In genomic region chr5:108427186-108427585, GRCm38 (mm10) we compare ENCODE assay signal across 9 mouse cellular contexts. TPM values are rescaled to one million over a fixed set of nuclear protein-coding genes. Genes with fewer than 3 reads are reported as not detected.
DNase-seq lines count a peak whose midpoint lies in the region; ATAC-seq and TF ChIP-seq lines count a peak whose summit lies in the region.
"Had no signal": no experiment of that assay in that cellular context is flagged by ENCODE, and none has a peak within 500 bp of the region (broad histone marks: within the 10 kb centered on the region; RNA-seq: fewer than 3 reads in every experiment).

No protein-coding gene starts in this region.

- in situ Hi-C loops in Patski (cut with MboI; ENCODE audit: low pct_unique_long_range_greater_than_20kb): loop anchor here (5.0 kb wide), 1 partner anchor 225 kb away; no protein-coding TSS in a partner anchor

- CTCF ChIA-PET in Patski (lab: Charles Lee): interaction anchor here (1.0 to 1.3 kb wide), 4 partner anchors 11 to 224 kb away, joined by 3 read pairs; no protein-coding TSS in a partner anchor

- H3K36me3 ChIP-seq in heart, embryonic 12.5 days: peaks cover 27% of the 10 kb centered on the region
- peaks cover 24% of the 10 kb centered on the region for H3K36me3 ChIP-seq in small intestine, adult 2 months (ENCODE audit: control insufficient read depth, insufficient read depth, low read length)

- POLR2A ChIA-PET in Patski (lab: Charles Lee): no interaction called here

- no peak overlapping the region for H3K4me3 ChIP-seq in heart, embryonic 12.5 days
- no peak overlapping the region for H3K4me3 ChIP-seq in lung, adult 2 months (replicated peaks; ENCODE audit: extremely low read depth, low read depth, low read length)
- H3K4me3 ChIP-seq in small intestine, adult 2 months (ENCODE audit: low read depth, low read length): no peak overlapping the region
- H3K4me3 ChIP-seq: limb, embryonic 12.5 days had no signal

- peak; percentile 86 for ATAC-seq in Patski
- ATAC-seq in heart, embryonic 12.5 days (ENCODE audit: insufficient number of reproducible peaks, low FRiP score): 0 out of 2 replicates have a peak, but pooled peaks have one; percentile 30

- peak; percentile 94 for TF ChIP-seq CTCF in Patski (IDR thresholded peaks at IDR 0.05)
- TF ChIP-seq CTCF in lung, adult 2 months (IDR thresholded peaks at IDR 0.05; ENCODE audit: insufficient read depth, low read length): peak; percentile 54
- TF ChIP-seq CTCF in small intestine, adult 2 months (IDR thresholded peaks at IDR 0.05; ENCODE audit: extremely low read depth, insufficient read length, insufficient replicate concordance, low read depth, low read length): peak; percentile 71; the same call in 1 of the 2 replicates

- WGBS in heart, embryonic 12.5 days: 25% methylated on average over 1 of the region's 1 CpGs
- 40% methylated on average over 1 of the region's 1 CpGs for WGBS in lung, adult 2 months
- 34% methylated on average over 1 of the region's 1 CpGs for WGBS in small intestine, adult 2 months

- no peaks in the 10 kb centered on the region for H3K27me3 ChIP-seq in Patski
- no peaks in the 10 kb centered on the region for H3K27me3 ChIP-seq in heart, embryonic 12.5 days (replicated peaks)
- no peaks in the 10 kb centered on the region for H3K27me3 ChIP-seq in small intestine, adult 2 months (ENCODE audit: control insufficient read depth, insufficient read depth, low read length)
- H3K27me3 ChIP-seq: limb, embryonic 12.5 days had no signal

- peak; percentile 59 for DNase-seq in gastrocnemius, adult 18-20 months (ENCODE audit: low spot score)
- DNase-seq in gastrocnemius, adult 8-10 months (ENCODE audit: low spot score in 2 of 2): no peak
- no peak for DNase-seq in Patski (ENCODE audit: low read depth, low spot score)
- DNase-seq in cerebellum, adult 9-11 months: peak; percentile 57
- peak; percentile 69 for DNase-seq in kidney, postnatal 10 days
- DNase-seq in lung, adult 2 months: peak; percentile 31

- H3K27ac ChIP-seq in heart, embryonic 12.5 days (ENCODE audit: poor library complexity, severe bottlenecking): no peak overlapping the region
- H3K27ac ChIP-seq in small intestine, adult 2 months (ENCODE audit: insufficient read depth, low read depth, low read length): no peak overlapping the region
- H3K27ac ChIP-seq: limb, embryonic 12.5 days had no signal

- H3K4me2 ChIP-seq in heart, embryonic 12.5 days: no peak overlapping the region
- H3K4me2 ChIP-seq: limb, embryonic 12.5 days had no signal

- no peak overlapping the region for H3K9ac ChIP-seq in heart, embryonic 12.5 days
- H3K9ac ChIP-seq: limb, embryonic 12.5 days had no signal

- no peaks in the 10 kb centered on the region for H3K4me1 ChIP-seq in heart, embryonic 12.5 days (replicated peaks)
- no peaks in the 10 kb centered on the region for H3K4me1 ChIP-seq in lung, adult 2 months (ENCODE audit: control insufficient read depth, insufficient read depth, low read length)
- H3K4me1 ChIP-seq in small intestine, adult 2 months (ENCODE audit: control insufficient read depth, insufficient read depth, insufficient read length, low read length): peaks cover 2% of the 10 kb centered on the region; the same call in 1 of the 2 replicates
- H3K4me1 ChIP-seq: limb, embryonic 12.5 days had no signal

- no peak for TF ChIP-seq POLR2A in lung, adult 2 months (IDR thresholded peaks at IDR 0.05; ENCODE audit: borderline replicate concordance, extremely low read depth, low read depth, low read length)
- TF ChIP-seq POLR2A in small intestine, adult 2 months (IDR thresholded peaks at IDR 0.05; ENCODE audit: low read depth, low read length): no peak

- no peaks in the 10 kb centered on the region for H3K9me3 ChIP-seq in heart, embryonic 12.5 days (replicated peaks)
- H3K9me3 ChIP-seq: limb, embryonic 12.5 days had no signal

RNA-seq across cellular contexts. Expression of gene Atp5k, which starts 7.1 kb away (rescaled TPM):
- 100 to 1,000 TPM; 765 to 857 TPM for total RNA-seq in gastrocnemius, adult 18-20 months (2021)
- total RNA-seq in gastrocnemius, adult 8-10 months (2022): 100 to 1,000 TPM; 265 to 675 (median 469) TPM
- polyA plus RNA-seq in Patski (2021): 817 TPM
- polyA plus RNA-seq in heart, embryonic 12.5 days (2016; fragmentation: Nextera tagmentation; extraction: Ambion mirVana): 891 and 894 TPM in 2 replicates
- polyA plus RNA-seq in lung, adult 2 months (2012; rRNA removed): 19.3 and 33.6 TPM in 2 replicates
- 29.0 and 35.2 TPM in 2 replicates for polyA plus RNA-seq in small intestine, adult 2 months (2012; rRNA removed)

RNA-seq across cellular contexts. Expression of gene Mfsd7a, which starts 21.5 kb away (rescaled TPM):
- 1 to 10 TPM in 1 of 2 experiments, under 1 TPM in 1; 0.84 to 1.7 TPM for total RNA-seq in gastrocnemius, adult 18-20 months (2021)
- 1 to 10 TPM; 1.6 to 2.3 (median 1.8) TPM for total RNA-seq in gastrocnemius, adult 8-10 months (2022)
- polyA plus RNA-seq in Patski (2021): 1.1 TPM
- 0.26 and 0.34 TPM in 2 replicates for polyA plus RNA-seq in heart, embryonic 12.5 days (2016; fragmentation: Nextera tagmentation; extraction: Ambion mirVana)
- polyA plus RNA-seq in lung, adult 2 months (2012; rRNA removed): 6.8 and 9.7 TPM in 2 replicates
- 4.0 and 12.8 TPM in 2 replicates for polyA plus RNA-seq in small intestine, adult 2 months (2012; rRNA removed)

RNA-seq across cellular contexts. Expression of gene Pcgf3, which starts 33.8 kb away (rescaled TPM):
- 10 to 100 TPM; 33.8 to 35.9 TPM for total RNA-seq in gastrocnemius, adult 18-20 months (2021)
- 10 to 100 TPM; 28.4 to 38.8 (median 33.3) TPM for total RNA-seq in gastrocnemius, adult 8-10 months (2022)
- 42.5 TPM for polyA plus RNA-seq in Patski (2021)
- polyA plus RNA-seq in heart, embryonic 12.5 days (2016; fragmentation: Nextera tagmentation; extraction: Ambion mirVana): 24.7 and 25.2 TPM in 2 replicates
- polyA plus RNA-seq in lung, adult 2 months (2012; rRNA removed): 7.4 and 11.1 TPM in 2 replicates
- polyA plus RNA-seq in small intestine, adult 2 months (2012; rRNA removed): 3.3 and 5.1 TPM in 2 replicates

RNA-seq across cellular contexts. Expression of gene Pde6b, which starts 39.0 kb away (rescaled TPM):
- not detected for total RNA-seq in gastrocnemius, adult 18-20 months (2021)
- not detected for total RNA-seq in gastrocnemius, adult 8-10 months (2022)
- polyA plus RNA-seq in Patski (2021): 0.28 TPM
- polyA plus RNA-seq in heart, embryonic 12.5 days (2016; fragmentation: Nextera tagmentation; extraction: Ambion mirVana): 0.21 and 0.23 TPM in 2 replicates
- polyA plus RNA-seq in lung, adult 2 months (2012; rRNA removed): not detected in 2 replicates
- polyA plus RNA-seq in small intestine, adult 2 months (2012; rRNA removed): not detected in 2 replicates

RNA-seq across cellular contexts. Expression of gene Gm42517, which starts 59.5 kb away (rescaled TPM):
- under 1 TPM; 0.32 to 0.36 TPM for total RNA-seq in gastrocnemius, adult 18-20 months (2021)
- under 1 TPM; 0.35 to 0.56 (median 0.41) TPM for total RNA-seq in gastrocnemius, adult 8-10 months (2022)
- 10.3 TPM for polyA plus RNA-seq in Patski (2021)
- polyA plus RNA-seq in heart, embryonic 12.5 days (2016; fragmentation: Nextera tagmentation; extraction: Ambion mirVana): not detected in 2 replicates
- polyA plus RNA-seq in lung, adult 2 months (2012; rRNA removed): 1.7 and 2.3 TPM in 2 replicates
- 0.57 and 0.76 TPM in 2 replicates for polyA plus RNA-seq in small intestine, adult 2 months (2012; rRNA removed)
- polyA plus RNA-seq: limb, embryonic 12.5 days had no signal

Comparison
In these comparisons a context has a peak if more than half of its experiments do, and no peak if none do; other contexts are left out.
1. DNase-seq: peak in gastrocnemius, adult 18-20 months (single experiment), cerebellum, adult 9-11 months (single experiment), kidney, postnatal 10 days (single experiment) and lung, adult 2 months (single experiment); none in gastrocnemius, adult 8-10 months (0 of 2) and Patski (single experiment).
2. RNA of gene Atp5k, which starts 7.1 kb away (polyA plus RNA-seq): 891 to 894 TPM in heart, embryonic 12.5 days and 817 TPM in Patski (single experiment); 29.0 to 35.2 TPM in small intestine, adult 2 months and 19.3 to 33.6 TPM in lung, adult 2 months; every median in the first group is over 10 times any median in the second.
3. Peak in every context shown above with its lines, with median percentiles within 50 percentile points of each other: CTCF ChIP-seq.